Mouse (Mus musculus): Measurements from ENCODE around the gene Vmn2r101. TPM values are rescaled to one million over a fixed set of nuclear protein-coding genes. Genes with fewer than 3 reads are reported as not detected.

Vmn2r101 gene
- polyA plus RNA-seq (2012; rRNA removed), result not detected in 2 replicates

DNA sequence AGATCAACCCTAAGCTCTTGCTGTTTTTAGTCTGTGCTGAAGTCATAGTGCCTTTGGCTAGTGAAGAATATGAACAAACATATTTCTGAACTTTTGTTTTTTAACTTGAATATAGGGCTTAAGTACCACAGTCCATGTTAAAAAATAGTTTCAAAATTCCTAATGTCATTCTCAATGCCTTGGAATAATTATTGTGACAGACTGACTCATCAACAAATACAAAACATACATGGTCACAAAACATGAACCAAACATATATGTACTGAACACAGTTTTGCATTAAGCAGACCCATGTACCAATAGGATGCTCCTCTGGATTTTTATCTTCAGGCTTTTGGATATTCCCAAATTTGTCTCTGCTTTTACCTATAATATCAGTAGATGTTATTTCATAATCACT lies at the start of gene Vmn2r101:
Gene Vmn2r101, plus strand, starts transcription at position 301 of the 400 bp plus-strand sequence.

DNA sequence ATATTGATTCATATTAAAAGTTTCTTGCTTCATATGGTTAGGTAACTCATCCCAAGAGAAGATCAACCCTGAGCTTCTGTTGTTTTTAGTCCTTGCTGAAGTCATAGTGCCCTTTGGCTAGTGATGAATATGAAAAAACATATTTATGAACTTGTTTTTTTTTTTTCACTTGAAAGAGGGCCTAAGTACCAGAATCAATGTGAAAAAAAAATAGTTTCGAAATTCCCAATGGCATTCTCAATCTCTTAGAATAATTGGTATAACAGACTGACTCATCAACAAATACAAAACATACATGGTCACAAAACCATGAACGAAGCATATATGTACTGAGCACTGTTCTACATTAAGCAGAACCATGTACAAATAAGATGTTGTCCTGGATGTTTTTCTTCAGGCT lies 83.0 kb downstream of the Vmn2r101 start, which contains the start of gene Vmn2r102:
Gene Vmn2r102, plus strand, starts transcription at position 301 of the 400 bp plus-strand sequence.

Other genes starting within 250 kb of the Vmn2r101 start
- not detected in 2 replicates for gene Vmn2r99, start 215.3 kb upstream of the Vmn2r101 start, polyA plus RNA-seq (2012; rRNA removed)
- not detected in 2 replicates for gene Vmn2r100, start 72.5 kb upstream of the Vmn2r101 start, polyA plus RNA-seq (2012; rRNA removed)
- not detected in 2 replicates for gene Vmn2r102, start 83.1 kb downstream of the Vmn2r101 start, polyA plus RNA-seq (2012; rRNA removed)
- gene Vmn2r103, start 196.1 kb downstream of the Vmn2r101 start, polyA plus RNA-seq (2012; rRNA removed), result not detected in 2 replicates

Measured in central nervous system, embryonic 14 days (tissue).